Mouse (Mus musculus): ENCODE results near the gene Fate1. TPM values are rescaled to one million over a fixed set of nuclear protein-coding genes. Genes with fewer than 3 reads are reported as not detected.

The Fate1 gene
- not detected for polyA plus RNA-seq (2014; fragmentation: Illumina TruSeq; extraction: RNeasy Lipid Tissue Mini Kit (QIAGEN cat#74804); ENCODE audit: insufficient read depth, low read depth, low replicate concordance)

DNA sequence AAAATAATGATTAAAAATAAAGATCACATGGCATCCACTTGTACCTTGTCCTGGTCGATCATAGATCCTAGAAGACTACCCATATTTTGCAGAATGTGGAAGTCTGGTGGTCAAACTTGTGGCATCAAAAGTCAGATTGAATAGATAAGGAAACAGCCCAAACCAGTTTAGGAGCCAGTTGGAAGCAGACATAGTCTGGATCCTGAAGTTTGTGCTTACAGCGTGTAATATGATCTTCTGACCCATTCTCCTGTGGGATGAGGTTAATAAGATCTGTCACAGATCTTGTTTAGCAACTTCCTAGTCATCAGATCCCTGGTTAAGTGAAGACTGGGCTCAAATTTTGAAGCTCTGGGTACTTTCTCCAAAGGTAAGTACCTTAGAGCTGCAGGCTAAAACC is at the start of gene Fate1:
Gene Fate1 (plus strand): TSS at position 301 of the 400 bp plus-strand sequence.

DNA sequence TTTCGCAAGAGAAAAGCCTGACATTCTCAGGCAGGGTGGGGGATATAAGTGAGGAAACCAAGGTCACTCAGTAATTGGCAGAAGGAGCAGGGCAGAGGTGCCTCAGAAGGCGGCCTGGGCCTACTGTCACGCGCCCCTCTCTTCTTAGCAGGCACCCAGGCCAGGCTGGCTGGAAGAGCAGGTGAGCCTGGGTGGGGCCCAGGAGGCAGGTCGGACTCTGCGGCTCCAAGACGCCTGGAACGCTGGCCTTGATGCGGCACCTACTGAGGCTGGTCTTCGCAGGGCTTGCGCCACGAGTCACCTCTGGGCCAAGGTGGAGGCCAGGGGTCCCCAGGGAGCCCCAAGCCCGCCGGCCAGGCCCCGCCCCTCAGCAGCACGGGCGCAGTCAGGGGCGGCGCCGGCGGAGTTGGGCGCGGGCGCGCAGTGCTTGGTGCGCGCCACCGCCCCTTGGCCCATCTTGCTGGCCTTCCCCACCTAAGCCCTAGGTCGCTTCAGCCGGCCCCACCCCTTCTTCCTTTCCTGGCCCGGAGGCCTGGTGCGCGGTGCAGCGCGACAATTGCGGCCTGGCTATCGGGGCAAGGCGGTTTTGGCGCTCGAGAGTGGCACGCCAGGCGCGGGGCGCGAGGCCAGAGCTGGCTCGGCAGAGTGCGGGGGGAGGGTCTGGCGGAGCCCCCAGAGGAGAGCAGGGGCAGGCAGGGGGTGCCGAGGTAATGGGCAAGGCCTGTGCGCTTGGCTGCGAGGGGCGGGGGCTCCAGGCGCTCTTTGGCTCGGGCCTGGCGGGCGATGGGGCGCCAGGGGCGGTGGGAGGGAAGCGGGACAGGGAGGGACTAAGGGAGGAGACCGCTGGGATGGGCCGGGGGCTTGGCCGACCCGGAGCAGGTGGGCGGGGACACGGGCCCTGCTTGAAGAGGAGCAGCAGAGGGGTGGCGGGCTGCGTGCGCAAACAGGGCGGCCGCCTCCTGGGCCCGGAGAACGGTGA is 10.4 kb upstream of the Fate1 start, which contains the start of gene Prrg3:
Gene Prrg3 (plus strand): TSS at position 552 of the 979 bp plus-strand sequence.

DNA sequence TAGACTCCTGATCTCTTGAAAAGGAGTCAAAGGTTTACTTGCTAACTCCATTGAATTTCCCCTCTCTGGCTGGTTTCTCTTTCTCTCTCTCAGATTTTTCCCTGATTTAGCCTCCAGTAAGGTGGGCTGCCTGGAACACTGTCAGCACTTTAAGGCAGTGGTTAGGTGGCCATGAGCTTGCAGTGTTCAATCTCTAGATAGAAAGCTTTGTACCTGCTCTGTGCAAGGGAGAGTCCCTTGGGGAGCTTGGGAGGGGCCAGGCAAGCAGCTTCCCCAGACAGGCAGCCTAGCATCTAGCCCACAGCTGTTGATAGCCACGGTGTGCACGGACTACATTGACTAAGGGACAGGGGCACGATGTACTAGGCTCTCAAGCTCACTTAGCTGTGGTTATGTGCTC is 18.8 kb downstream of the Fate1 start, which contains the start of gene Cnga2:
Gene Cnga2 (plus strand): TSS at position 301 of the 400 bp plus-strand sequence.

Other genes starting within 250 kb of the Fate1 start
- gene Vma21, start 157.1 kb upstream of the Fate1 start, polyA plus RNA-seq (2014; fragmentation: Illumina TruSeq; extraction: RNeasy Lipid Tissue Mini Kit (QIAGEN cat#74804); ENCODE audit: insufficient read depth, low read depth, low replicate concordance), result 14.2 TPM
- not detected for gene Gm1141, start 52.0 kb upstream of the Fate1 start, polyA plus RNA-seq (2014; fragmentation: Illumina TruSeq; extraction: RNeasy Lipid Tissue Mini Kit (QIAGEN cat#74804); ENCODE audit: insufficient read depth, low read depth, low replicate concordance)
- gene Prrg3, start 10.4 kb upstream of the Fate1 start, polyA plus RNA-seq (2014; fragmentation: Illumina TruSeq; extraction: RNeasy Lipid Tissue Mini Kit (QIAGEN cat#74804); ENCODE audit: insufficient read depth, low read depth, low replicate concordance), result 11.7 TPM
- 0.90 TPM for gene Cnga2, start 18.9 kb downstream of the Fate1 start, polyA plus RNA-seq (2014; fragmentation: Illumina TruSeq; extraction: RNeasy Lipid Tissue Mini Kit (QIAGEN cat#74804); ENCODE audit: insufficient read depth, low read depth, low replicate concordance)
- not detected for gene Magea4, start 249.0 kb downstream of the Fate1 start, polyA plus RNA-seq (2014; fragmentation: Illumina TruSeq; extraction: RNeasy Lipid Tissue Mini Kit (QIAGEN cat#74804); ENCODE audit: insufficient read depth, low read depth, low replicate concordance)